Mouse (Mus musculus): ENCODE measurements around the gene Yme1l1. TPM values are rescaled to one million over a fixed set of nuclear protein-coding genes. Genes with fewer than 3 reads are reported as not detected.
A peak's percentile ranks its signal among the peaks of the same experiment; 100 is the strongest.

The Yme1l1 gene
- total and polyA plus RNA-seq, 3 experiments: 5.9 to 73.3 (median 61.3) TPM

DNA sequence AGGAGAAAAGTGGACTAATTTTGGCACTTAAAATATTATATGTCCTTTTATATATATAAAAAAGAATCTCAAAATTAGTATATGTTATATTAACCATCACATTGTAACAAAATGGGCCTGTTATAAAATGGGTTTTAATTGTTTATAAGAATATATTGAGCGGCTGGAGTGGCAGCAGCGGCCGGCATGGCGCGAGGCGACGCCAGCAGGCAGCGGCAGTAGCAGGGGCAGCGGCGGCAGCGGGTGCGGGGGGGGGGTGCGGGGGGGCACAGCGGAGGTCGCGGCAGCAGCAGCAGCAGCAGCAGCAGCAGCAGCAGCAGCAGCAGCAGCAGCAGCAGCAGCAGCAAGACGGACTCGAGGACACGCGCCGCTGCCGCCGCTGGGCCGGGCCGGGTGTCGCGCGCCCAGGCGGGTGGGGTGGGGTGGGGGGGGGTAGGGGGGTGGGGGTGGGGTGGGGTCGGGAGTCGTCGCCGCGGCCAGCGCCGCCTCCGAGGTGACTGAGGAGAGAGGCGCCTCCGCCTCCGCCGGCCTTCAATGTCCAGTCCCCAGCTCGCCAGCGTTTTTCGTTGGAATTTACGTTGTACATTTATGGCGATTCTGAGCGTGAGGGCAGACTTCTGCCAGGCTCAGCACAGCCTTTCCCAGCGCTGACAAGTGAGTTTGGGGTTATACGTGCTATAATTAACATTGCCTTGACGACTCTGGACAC lies 78.0 kb downstream of the Yme1l1 start:
- no peak for DNase-seq

More for the DNA sequence above, 78.0 kb downstream of the Yme1l1 start:
- Histone ChIP-seq H3K27ac (no peak overlapping the region), H3K9ac (ENCODE audit: low read depth, low read length) (0 out of 2 replicates have a peak overlapping the region, but pooled peaks have one; percentile 45), H3K4me3 (no peak overlapping the region), H3K27me3 (ENCODE audit: control insufficient read depth, insufficient read depth, low read length) (no peaks in the 10 kb centered on the region; the same call in 1 of the 2 replicates), H3K4me1 (ENCODE audit: control insufficient read depth, insufficient read depth, low read length) (no peaks in the 10 kb centered on the region), H3K79me2 (replicated peaks; ENCODE audit: control insufficient read depth, insufficient read depth, low read length) (no peaks in the 10 kb centered on the region), H3K36me3 (ENCODE audit: control insufficient read depth, insufficient read depth, low read length) (no peaks in the 10 kb centered on the region)
- TF ChIP-seq EP300 (IDR thresholded peaks at IDR 0.05; ENCODE audit: insufficient read depth, low read depth, low read length): no peak
- intact Hi-C loops (cut with DNase I): no loop called here
- WGBS: 2% methylated on average over 30 of the region's 50 CpGs

Other genes with a start within 250 kb of the Yme1l1 start
- gene Abi1, start 116.1 kb upstream of the Yme1l1 start, total RNA-seq (2021): 10 to 100 TPM; 20.9 to 23.5 TPM
- 32.6 and 40.9 TPM in 2 replicates for gene Abi1, start 116.1 kb upstream of the Yme1l1 start, polyA plus RNA-seq (2012; rRNA removed)
- gene Acbd5, start 88.2 kb upstream of the Yme1l1 start, total RNA-seq (2021): 10 to 100 TPM; 26.5 to 28.0 TPM
- gene Acbd5, start 88.2 kb upstream of the Yme1l1 start, polyA plus RNA-seq (2012; rRNA removed): 4.1 and 7.0 TPM in 2 replicates
- under 1 TPM; 0.18 to 0.57 TPM for gene Mastl, start 345 bp upstream of the Yme1l1 start, total RNA-seq (2021)
- gene Mastl, start 345 bp upstream of the Yme1l1 start, polyA plus RNA-seq (2012; rRNA removed): 0.08 and 0.15 TPM in 2 replicates
- gene 4931423N10Rik, start 51.1 kb downstream of the Yme1l1 start, total RNA-seq (2021): not detected
- not detected in 2 replicates for gene 4931423N10Rik, start 51.1 kb downstream of the Yme1l1 start, polyA plus RNA-seq (2012; rRNA removed)
- gene Nxph2, start 164.9 kb downstream of the Yme1l1 start, total RNA-seq (2021): not detected
- gene Nxph2, start 164.9 kb downstream of the Yme1l1 start, polyA plus RNA-seq (2012; rRNA removed): not detected in 2 replicates